Mouse (Mus musculus): ENCODE data around the gene Dnmbp. TPM values are rescaled to one million over a fixed set of nuclear protein-coding genes. Genes with fewer than 3 reads are reported as not detected.
"Not testable (repeated sequence)": the region's sequence is repeated elsewhere in the genome, so short reads cannot be mapped to it uniquely, and the experiment has no call there.

Dnmbp gene
- polyA plus RNA-seq, 1 experiment from 2014 or later = 21.4 TPM

DNA sequence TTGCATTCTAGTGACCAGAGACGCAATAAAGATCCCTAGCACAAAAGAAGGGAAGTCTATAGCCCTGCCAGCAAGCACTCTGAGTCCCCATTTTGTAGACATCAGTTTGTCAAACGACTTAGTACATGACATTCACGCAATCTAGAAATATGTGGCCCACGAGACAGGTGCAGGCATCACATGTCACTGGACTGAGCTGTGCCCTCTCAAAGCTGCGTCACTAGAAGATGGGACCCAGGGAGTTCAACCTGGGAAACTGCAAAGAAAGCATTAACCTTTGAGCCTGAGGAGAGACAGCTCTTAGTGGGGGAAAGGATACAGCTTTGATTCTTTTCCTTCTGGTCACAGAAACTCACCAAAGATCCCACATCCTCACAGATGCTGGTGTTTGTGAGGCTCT is 15.3 kb upstream of the Dnmbp start:
- Histone ChIP-seq H3K27ac (ENCODE audit: low read depth, low read length) (no peak overlapping the region), H3K27me3 (replicated peaks; ENCODE audit: control insufficient read depth, insufficient read depth, low read length) (no peaks in the 10 kb centered on the region), H3K9me3 (ENCODE audit: control insufficient read depth) (no peaks in the 10 kb centered on the region), H3K4me1 (replicated peaks; ENCODE audit: control insufficient read depth, insufficient read depth, low read length) (0 out of 2 replicates have a peak, but pooled peaks cover 6% of the 10 kb centered on the region), H3K4me3 (ENCODE audit: low read depth, low read length) (no peak overlapping the region), H3K36me3 (ENCODE audit: control insufficient read depth, insufficient read depth) (no peaks in the 10 kb centered on the region), H3K9ac (ENCODE audit: low read depth, low read length) (no peak overlapping the region), H3K4me2 (replicated peaks; ENCODE audit: low read depth) (no peak overlapping the region)
- TF ChIP-seq CTCF (IDR thresholded peaks at IDR 0.05; ENCODE audit: low read depth) = no peak
- WGBS = 64% methylated on average over 5 of the region's 5 CpGs
- 0 out of 2 replicates have a peak, but pooled peaks have one; percentile 19 for ATAC-seq

DNA sequence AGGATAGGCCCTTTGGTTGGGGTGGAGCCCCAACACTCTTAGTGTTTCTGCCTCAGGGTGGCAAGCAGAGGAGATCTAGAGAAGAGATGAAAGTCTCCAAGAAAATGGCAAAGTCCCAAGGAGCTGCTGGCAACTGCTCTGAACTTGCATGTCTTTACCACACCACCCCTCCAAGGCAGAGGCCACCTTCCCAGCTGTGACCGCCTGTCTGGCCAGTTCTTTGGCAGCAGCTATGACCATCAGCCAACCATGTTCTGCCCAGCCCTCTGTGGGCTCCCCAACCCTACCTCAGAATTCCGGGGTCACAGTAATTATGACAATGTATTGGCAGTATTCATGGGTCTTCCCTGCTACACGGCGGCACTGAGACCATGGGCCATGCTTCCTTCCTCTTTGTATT is 14.9 kb upstream of the Dnmbp start:
- H3K4me1 ChIP-seq (replicated peaks; ENCODE audit: control insufficient read depth, insufficient read depth, low read length) = 0 out of 2 replicates have a peak, but pooled peaks cover 6% of the 10 kb centered on the region
- no peak for ATAC-seq
- 82% methylated on average over 4 of the region's 4 CpGs for WGBS
- H3K9ac ChIP-seq (ENCODE audit: low read depth, low read length) = no peak overlapping the region
- H3K4me3 ChIP-seq (ENCODE audit: low read depth, low read length) = no peak overlapping the region
- H3K27me3 ChIP-seq (replicated peaks; ENCODE audit: control insufficient read depth, insufficient read depth, low read length) = no peaks in the 10 kb centered on the region
- no peak overlapping the region for H3K4me2 ChIP-seq (replicated peaks; ENCODE audit: low read depth)
- no peak overlapping the region for H3K27ac ChIP-seq (ENCODE audit: low read depth, low read length)
- no peak for TF ChIP-seq CTCF (IDR thresholded peaks at IDR 0.05; ENCODE audit: low read depth)
- H3K36me3 ChIP-seq (ENCODE audit: control insufficient read depth, insufficient read depth) = no peaks in the 10 kb centered on the region
- no peaks in the 10 kb centered on the region for H3K9me3 ChIP-seq (ENCODE audit: control insufficient read depth)

DNA sequence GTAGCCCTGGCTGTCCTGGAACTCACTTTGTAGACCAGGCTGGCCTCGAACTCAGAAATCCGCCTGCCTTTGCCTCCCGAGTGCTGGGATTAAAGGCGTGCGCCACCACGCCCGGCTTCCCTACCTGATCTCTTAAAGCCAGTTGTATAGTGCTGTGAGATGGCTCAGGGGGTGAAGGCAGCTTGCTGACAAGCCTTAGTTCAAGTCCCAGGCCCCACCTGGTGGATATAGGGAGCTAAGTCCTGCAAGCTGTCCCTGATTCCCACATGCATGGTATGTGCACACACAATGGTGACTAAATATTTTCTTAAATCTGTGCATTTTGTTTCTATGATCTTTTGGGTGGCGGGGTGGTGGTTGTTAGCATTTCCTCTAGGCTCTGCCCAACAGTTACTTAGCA is 12.9 kb upstream of the Dnmbp start:
- not testable (repeated sequence) for H3K4me2 ChIP-seq (replicated peaks; ENCODE audit: low read depth); H3K4me1 ChIP-seq (replicated peaks; ENCODE audit: control insufficient read depth, insufficient read depth, low read length); H3K9ac ChIP-seq (ENCODE audit: low read depth, low read length); H3K4me3 ChIP-seq (ENCODE audit: low read depth, low read length); ATAC-seq; H3K27ac ChIP-seq (ENCODE audit: low read depth, low read length); H3K9me3 ChIP-seq (ENCODE audit: control insufficient read depth); H3K27me3 ChIP-seq (replicated peaks; ENCODE audit: control insufficient read depth, insufficient read depth, low read length); H3K36me3 ChIP-seq (ENCODE audit: control insufficient read depth, insufficient read depth)
- 82% methylated on average over 7 of the region's 8 CpGs for WGBS
- TF ChIP-seq CTCF (IDR thresholded peaks at IDR 0.05; ENCODE audit: low read depth) = peak; percentile 27

DNA sequence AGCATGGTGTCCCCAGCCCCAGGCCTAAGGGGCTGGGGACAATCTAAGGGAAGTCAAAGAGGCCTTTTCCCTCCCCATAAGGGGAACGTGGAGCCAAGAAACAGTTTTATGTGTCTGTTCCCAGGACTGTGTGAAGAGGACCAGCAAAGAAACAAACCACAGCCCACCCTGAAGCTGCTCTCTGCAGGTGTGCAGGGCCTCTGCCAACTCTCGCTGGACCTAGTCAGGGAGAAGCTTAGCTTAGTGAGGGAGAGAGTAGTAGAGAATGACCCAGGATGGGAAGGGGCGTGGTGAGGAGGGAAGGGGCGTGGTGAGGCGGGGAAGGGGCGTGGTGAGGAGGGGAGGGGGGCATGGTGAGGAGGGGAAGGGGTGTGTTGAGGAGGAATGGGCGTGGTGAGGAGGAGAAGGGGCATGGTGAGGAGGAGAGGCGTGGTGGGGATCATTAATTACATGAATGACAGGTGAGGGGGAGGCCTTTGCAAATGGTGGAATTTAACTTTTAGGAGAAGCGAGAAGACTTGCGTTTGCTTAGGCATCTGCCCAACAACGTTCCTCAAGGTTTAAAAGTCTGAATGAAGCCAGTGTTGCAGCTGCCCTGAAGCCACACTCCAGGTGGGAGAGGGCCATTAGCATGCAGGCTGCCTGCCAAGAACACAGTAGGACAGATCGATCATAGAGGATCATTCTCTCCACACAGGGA is 9.3 kb upstream of the Dnmbp start:
- no peaks in the 10 kb centered on the region for H3K27me3 ChIP-seq (replicated peaks; ENCODE audit: control insufficient read depth, insufficient read depth, low read length)
- H3K36me3 ChIP-seq (ENCODE audit: control insufficient read depth, insufficient read depth) = no peaks in the 10 kb centered on the region
- no peak overlapping the region for H3K27ac ChIP-seq (ENCODE audit: low read depth, low read length)
- no peak overlapping the region for H3K9ac ChIP-seq (ENCODE audit: low read depth, low read length)
- no peak overlapping the region for H3K4me2 ChIP-seq (replicated peaks; ENCODE audit: low read depth)
- no peak overlapping the region for H3K4me3 ChIP-seq (ENCODE audit: low read depth, low read length)
- ATAC-seq = 0 out of 2 replicates have a peak, but pooled peaks have one; percentile 11
- H3K4me1 ChIP-seq (replicated peaks; ENCODE audit: control insufficient read depth, insufficient read depth, low read length) = no peaks in the 10 kb centered on the region
- 6% methylated on average over 12 of the region's 12 CpGs for WGBS
- no peak for TF ChIP-seq CTCF (IDR thresholded peaks at IDR 0.05; ENCODE audit: low read depth)
- no peaks in the 10 kb centered on the region for H3K9me3 ChIP-seq (ENCODE audit: control insufficient read depth)

DNA sequence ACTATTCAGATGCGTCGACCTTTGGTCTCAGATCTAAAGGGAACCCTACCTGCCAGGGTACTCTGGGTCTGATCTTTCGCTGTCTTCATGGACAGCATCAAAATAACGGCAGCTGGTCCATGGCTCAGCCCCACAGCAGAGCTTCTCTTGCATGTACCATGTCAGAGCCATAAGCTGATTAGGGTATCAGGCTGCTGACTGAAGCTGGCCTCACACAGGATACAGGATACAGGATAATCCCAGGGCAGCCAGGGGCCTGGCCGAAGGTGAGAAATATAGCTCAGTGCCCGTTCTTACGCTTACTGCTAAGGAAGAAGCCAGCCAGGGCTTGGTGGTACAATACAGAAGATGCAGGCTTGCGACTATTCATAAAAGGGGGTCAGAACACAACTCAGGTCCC is 4.6 kb upstream of the Dnmbp start:
- H3K9me3 ChIP-seq (ENCODE audit: control insufficient read depth) = no peaks in the 10 kb centered on the region
- no peak overlapping the region for H3K4me3 ChIP-seq (ENCODE audit: low read depth, low read length)
- no peaks in the 10 kb centered on the region for H3K36me3 ChIP-seq (ENCODE audit: control insufficient read depth, insufficient read depth)
- H3K4me2 ChIP-seq (replicated peaks; ENCODE audit: low read depth) = no peak overlapping the region
- no peak overlapping the region for H3K9ac ChIP-seq (ENCODE audit: low read depth, low read length)
- H3K27ac ChIP-seq (ENCODE audit: low read depth, low read length) = no peak overlapping the region
- TF ChIP-seq CTCF (IDR thresholded peaks at IDR 0.05; ENCODE audit: low read depth) = no peak
- WGBS = 85% methylated on average over 8 of the region's 8 CpGs
- no peak for ATAC-seq
- H3K27me3 ChIP-seq (replicated peaks; ENCODE audit: control insufficient read depth, insufficient read depth, low read length) = no peaks in the 10 kb centered on the region
- H3K4me1 ChIP-seq (replicated peaks; ENCODE audit: control insufficient read depth, insufficient read depth, low read length) = no peaks in the 10 kb centered on the region

DNA sequence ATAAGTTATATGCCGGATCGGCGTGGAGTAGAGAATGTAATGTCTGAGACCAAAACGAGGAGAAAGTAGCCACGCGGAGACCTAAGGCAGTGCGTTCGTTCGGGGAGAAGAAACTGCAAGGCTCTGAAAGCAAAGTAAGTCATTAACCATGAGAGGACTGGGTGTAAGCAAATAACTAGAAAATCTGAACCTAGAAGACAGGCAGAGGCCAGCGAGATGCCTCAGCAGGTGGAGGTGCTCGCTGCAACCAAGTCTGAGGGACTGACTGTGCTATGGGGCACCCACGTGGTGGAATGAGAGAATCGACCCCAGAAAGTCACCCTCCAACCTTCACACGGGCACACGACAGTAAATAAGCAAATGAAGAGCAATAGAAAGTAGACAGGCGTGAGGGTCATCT is 3.1 kb upstream of the Dnmbp start:
- Histone ChIP-seq H3K9me3 (ENCODE audit: control insufficient read depth) (no peaks in the 10 kb centered on the region), H3K27ac (ENCODE audit: low read depth, low read length) (no peak overlapping the region), H3K27me3 (replicated peaks; ENCODE audit: control insufficient read depth, insufficient read depth, low read length) (no peaks in the 10 kb centered on the region), H3K36me3 (ENCODE audit: control insufficient read depth, insufficient read depth) (no peaks in the 10 kb centered on the region), H3K4me3 (ENCODE audit: low read depth, low read length) (no peak overlapping the region), H3K4me1 (replicated peaks; ENCODE audit: control insufficient read depth, insufficient read depth, low read length) (no peaks in the 10 kb centered on the region; the same call in 1 of the 2 replicates), H3K4me2 (replicated peaks; ENCODE audit: low read depth) (0 out of 2 replicates have a peak overlapping the region, but pooled peaks have one; percentile 21), H3K9ac (ENCODE audit: low read depth, low read length) (no peak overlapping the region)
- WGBS = 56% methylated on average over 16 of the region's 16 CpGs
- ATAC-seq = no peak
- no peak for TF ChIP-seq CTCF (IDR thresholded peaks at IDR 0.05; ENCODE audit: low read depth)
